Mouse (Mus musculus): ENCODE measurements at regions not wholly inside any gene's neighbourhood (a gene's known extent, or its start where the extent isn't known, plus 50 kb on each side); places are given as distances from the start of the nearest gene placed in this dataset.

DNA sequence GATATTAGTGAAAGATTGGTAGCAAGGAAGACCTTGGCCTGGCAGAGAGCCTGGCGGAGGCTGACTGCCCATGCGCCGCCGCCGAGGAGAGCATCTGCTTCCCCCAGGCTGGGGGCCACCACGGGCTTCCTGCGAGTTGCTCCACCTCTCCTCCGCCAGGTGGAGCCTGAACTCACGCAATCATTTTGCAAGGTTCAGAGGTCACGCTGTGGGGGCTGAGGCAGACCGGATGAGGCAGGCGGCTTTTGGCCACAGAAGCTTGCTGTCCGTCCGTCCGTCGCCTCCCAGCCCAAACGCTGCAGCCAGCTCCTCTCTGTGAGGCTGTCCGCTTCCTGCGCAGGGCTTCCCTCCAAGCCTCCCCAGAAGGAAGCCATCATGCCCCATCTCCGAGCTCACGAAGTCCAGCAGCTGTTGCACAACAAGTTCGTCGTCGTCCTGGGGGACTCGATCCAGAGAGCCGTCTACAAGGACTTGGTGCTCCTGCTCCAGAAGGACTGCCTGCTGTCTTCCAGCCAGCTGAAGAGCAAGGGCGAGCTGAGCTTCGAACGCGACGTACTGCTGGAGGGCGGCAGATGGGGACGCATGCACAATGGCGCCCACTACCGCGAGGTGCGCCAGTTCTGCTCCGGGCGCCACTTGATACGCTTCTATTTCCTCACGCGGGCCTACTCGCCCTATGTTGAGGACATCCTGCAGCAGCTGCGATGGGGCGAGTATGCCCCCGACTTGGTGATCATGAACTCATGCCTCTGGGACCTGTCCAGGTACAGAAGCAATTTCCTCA lies 269.3 kb upstream of the Erbb4 start:
- no peak for DNase-seq (ENCODE audit: low read depth in 2 of 2, low spot score in 2 of 2)

- DNase-seq (ENCODE audit: low read depth in 2 of 2, low spot score in 2 of 2): no peak
Measured at GRCm38 (mm10) chr1:69375246-69375645, 267.4 kb upstream of the Erbb4 start.

DNA sequence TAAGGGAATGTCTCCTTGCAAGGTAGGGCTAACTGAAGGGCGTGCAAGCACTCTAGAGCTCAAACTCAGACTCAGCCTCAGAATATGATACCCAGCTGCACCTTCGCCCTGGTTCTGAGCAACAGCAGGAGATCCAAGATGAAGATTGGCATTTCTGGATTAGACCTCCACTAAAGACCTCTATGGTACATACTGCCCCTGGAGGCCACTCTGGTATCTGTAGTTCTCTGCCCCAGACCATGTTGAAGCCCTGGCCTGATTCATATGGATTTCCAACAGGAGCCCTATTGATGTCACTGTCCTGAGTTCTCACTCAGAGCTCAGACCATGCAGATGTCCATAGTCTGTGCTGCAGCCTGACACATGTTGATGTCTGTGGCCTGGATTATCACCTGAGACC lies 262.2 kb upstream of the Erbb4 start:
- no peak for DNase-seq (ENCODE audit: low read depth in 2 of 2, low spot score in 2 of 2)

GRCm38 (mm10) chr1:69367531-69367930 lies 259.7 kb upstream of the Erbb4 start:
- no peak for DNase-seq (ENCODE audit: low read depth in 2 of 2, low spot score in 2 of 2)

DNA sequence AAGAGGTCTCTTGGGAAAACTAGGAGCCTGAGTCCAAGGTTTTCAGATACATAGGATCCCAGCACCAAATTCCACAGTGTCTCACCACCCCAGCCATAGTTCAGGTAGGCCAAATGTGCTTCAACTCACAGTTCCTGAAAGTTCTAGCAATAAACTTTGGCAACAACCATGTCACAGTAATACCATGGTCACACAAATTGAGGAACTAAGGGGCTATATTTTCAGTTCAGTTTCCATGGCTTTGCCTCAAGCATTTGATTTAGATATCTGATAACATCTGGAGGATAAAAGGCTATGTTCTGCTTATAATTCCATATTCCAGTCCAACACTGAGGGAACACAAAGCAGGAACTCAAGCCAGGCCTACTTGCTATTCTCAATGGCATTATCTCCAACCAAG lies 256.2 kb upstream of the Erbb4 start:
- DNase-seq (ENCODE audit: low read depth in 2 of 2, low spot score in 2 of 2): no peak

DNA sequence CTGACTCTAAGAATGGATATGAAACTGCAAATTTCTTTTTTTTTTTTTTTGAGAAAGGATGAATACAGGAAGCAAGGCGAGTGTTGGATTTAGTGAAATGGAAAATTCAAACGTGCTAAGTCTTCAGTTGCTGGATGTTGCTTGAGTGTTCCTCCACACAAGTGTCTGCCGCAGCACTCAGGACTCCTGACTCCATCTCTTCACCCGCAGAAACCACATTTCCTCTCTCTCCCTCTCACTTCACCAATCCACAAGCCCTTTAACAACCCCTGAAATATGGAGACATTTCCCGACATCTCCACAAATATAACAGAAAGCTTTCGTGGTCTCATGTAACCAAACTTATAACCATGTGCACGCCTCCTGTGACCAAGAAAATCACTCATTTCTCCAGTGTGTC lies 249.7 kb upstream of the Erbb4 start:
- no peak for DNase-seq (ENCODE audit: low read depth in 2 of 2, low spot score in 2 of 2)

- no peak for DNase-seq (ENCODE audit: low read depth in 2 of 2, low spot score in 2 of 2)
Measured at GRCm38 (mm10) chr1:69350417-69350816, 242.6 kb upstream of the Erbb4 start.

- no peak for DNase-seq (ENCODE audit: low read depth in 2 of 2, low spot score in 2 of 2)
Measured at GRCm38 (mm10) chr1:69349826-69350225, 242.0 kb upstream of the Erbb4 start.

- DNase-seq (ENCODE audit: low read depth in 2 of 2, low spot score in 2 of 2): no peak
Measured at GRCm38 (mm10) chr1:69342100-69342499, 234.2 kb upstream of the Erbb4 start.

- DNase-seq (ENCODE audit: low read depth in 2 of 2, low spot score in 2 of 2): no peak
Measured at GRCm38 (mm10) chr1:69340481-69340880, 232.6 kb upstream of the Erbb4 start.

- DNase-seq (ENCODE audit: low read depth in 2 of 2, low spot score in 2 of 2): no peak
Measured at GRCm38 (mm10) chr1:69331418-69332254, 223.8 kb upstream of the Erbb4 start.

DNA sequence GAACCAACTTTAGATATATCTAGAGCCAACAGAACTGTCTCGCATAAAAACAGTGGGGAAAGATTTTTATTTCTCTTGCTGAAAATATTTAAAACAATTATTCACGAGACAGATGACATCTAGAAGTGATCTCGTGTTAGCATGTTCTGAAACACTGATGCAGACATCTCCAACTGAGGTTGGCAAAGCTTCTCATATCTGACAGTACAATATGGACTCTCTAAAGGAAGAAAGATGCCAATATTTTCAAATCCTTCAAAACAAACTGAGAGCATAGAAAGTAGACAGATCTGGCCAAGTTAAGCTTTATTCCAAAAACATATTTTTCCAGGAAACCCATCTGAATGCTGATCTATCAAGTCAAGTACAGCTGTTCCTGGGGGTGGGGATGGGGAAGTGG lies 221.5 kb upstream of the Erbb4 start:
- DNase-seq (ENCODE audit: low read depth in 2 of 2, low spot score in 2 of 2): no peak

- no peak for DNase-seq (ENCODE audit: low read depth in 2 of 2, low spot score in 2 of 2)
Measured at GRCm38 (mm10) chr1:69326711-69327110, 218.9 kb upstream of the Erbb4 start.

- no peak for DNase-seq (ENCODE audit: low read depth in 2 of 2, low spot score in 2 of 2)
Measured at GRCm38 (mm10) chr1:69319526-69319925, 211.7 kb upstream of the Erbb4 start.

- DNase-seq (ENCODE audit: low read depth in 2 of 2, low spot score in 2 of 2): no peak
Measured at GRCm38 (mm10) chr1:69296816-69297215, 189.0 kb upstream of the Erbb4 start.

DNA sequence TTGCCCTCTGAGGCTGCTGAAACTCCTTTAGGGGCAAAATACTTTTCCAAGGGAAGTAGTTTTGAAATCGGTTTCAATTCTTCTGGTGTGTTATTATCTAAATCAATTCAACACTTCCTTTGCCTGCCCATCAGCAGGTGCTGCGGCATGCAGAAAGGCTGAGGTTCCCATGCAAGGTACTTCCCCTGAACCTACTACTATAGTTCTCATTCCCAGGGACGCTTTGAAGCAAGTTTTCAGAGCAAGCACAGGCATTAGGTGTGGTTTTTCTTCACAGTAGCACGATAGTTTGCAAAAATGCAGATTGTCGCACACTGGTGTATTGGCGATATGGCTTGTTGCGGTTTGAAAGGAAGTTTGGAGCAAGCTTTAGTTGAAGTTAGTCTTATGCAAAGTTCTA lies 183.5 kb upstream of the Erbb4 start:
- DNase-seq (ENCODE audit: low read depth in 2 of 2, low spot score in 2 of 2): no peak

DNA sequence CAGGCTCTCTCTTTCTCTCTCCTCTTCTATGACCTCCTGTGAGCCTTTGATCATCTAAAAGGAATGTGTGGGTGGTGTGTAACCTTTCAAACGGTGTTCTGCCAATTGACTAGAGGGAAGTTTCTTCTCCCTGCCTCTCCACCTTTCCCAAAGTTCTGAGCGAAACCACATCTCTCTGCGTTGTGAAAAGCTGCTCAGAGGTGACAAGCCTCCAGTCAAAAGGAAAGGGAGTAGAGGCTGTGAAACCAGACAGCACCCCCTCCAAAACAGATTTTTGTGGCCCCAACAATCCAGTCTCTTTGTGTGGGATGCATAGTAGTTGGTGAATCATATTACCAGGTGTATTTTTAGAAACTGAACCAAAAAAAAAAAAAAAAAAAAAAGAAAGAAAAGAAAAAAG lies 178.5 kb upstream of the Erbb4 start:
- DNase-seq (ENCODE audit: low read depth in 2 of 2, low spot score in 2 of 2): no peak

DNA sequence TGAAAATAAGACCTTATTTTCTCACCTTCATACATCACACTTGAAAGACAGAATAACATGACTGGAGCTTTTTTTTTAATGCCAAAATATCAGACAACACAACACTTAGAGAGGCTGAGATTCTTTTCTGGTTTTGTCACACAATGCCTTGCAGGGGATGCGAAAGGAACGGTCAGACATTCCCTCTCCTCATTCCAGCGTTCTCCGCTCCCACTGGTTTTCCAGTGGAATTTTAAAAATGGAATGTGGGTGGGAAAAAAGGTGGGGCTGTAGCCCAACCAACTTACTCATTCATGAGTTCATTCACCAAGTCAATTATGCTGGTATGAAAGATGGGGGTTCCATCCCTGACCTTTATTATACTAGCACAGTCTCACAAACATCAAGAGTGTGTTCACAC lies 169.6 kb upstream of the Erbb4 start:
- no peak for DNase-seq (ENCODE audit: low read depth in 2 of 2, low spot score in 2 of 2)

DNA sequence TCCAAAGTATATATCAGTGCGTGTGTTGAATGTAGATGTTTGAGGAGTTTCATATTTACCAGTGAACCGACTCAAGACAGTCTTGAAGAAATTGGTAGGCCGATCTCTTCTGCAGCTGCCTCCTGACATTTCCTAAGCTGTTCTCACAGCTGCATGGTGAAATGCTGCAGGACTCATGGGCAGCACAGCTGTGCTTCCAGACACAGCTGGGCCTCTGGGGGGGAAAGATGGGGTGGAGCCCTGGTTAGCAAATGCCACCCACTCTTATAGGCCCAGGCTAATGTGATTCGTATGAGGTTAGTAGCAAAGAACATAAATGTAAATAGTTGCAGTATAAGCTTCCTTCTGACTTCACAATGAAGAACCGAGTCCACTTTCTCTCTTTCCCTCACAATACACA lies 139.8 kb upstream of the Erbb4 start:
- no peak for DNase-seq (ENCODE audit: low read depth in 2 of 2, low spot score in 2 of 2)

- DNase-seq (ENCODE audit: low read depth in 2 of 2, low spot score in 2 of 2): no peak
Measured at GRCm38 (mm10) chr1:69242289-69242909, 134.5 kb upstream of the Erbb4 start.

GRCm38 (mm10) chr1:69241502-69242214 lies 133.8 kb upstream of the Erbb4 start:
- DNase-seq (ENCODE audit: low read depth in 2 of 2, low spot score in 2 of 2): peak; percentile 6 to 27

All from CD8-positive naive resting alpha-beta T cell, adult 2 months (primary cell).